Mouse (Mus musculus) frontal cortex, adult (tissue): ENCODE results near the gene Gm14325.
"Not testable (repeated sequence)": the region's sequence is repeated elsewhere in the genome, so short reads cannot be mapped to it uniquely, and the experiment has no call there.

ENCODE experiments used
- ATAC-seq: cut with Nextera tagmentation; 2 replicates; pipeline ENCODE4 v1.9.2; 2017; ENCODE audit warnings: mild to moderate bottlenecking, moderate library complexity, mixed read lengths; ENCODE audit not compliant: low TSS enrichment

Gm14325 gene

GRCm38 (mm10) chr2:177839901-177840663 is at the start of gene Gm14325:
TSS of gene Gm14325 (minus strand) at chr2:177840336.
- ATAC-seq = 0 out of 2 replicates have a peak, but pooled peaks have one; percentile 65

- not testable (repeated sequence) for ATAC-seq
These were observed 47.6 kb upstream of the Gm14325 start for GRCm38 (mm10) chr2:177887743-177888142.

- ATAC-seq = not testable (repeated sequence)
These were observed 22.1 kb upstream of the Gm14325 start for GRCm38 (mm10) chr2:177862254-177862653.

DNA sequence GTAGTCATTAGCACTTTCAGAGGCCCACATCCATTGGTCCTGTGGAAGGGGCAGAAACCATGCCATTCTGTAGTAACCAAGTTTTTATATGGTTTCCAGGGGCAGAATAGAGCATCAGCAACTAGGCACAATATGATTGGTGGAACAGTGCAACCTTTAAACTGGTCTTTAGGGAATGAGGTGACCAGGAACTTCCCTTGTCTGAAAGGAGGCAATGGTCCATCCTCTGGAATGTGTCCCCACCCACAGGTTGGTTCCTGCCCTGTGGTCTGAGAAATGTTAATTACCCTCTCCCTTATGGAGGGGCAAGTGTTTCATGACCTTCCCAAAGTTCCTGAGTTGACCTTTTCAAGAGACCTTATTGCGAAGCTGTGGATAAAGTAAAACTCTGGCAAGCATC is 3.5 kb upstream of the Gm14325 start:
- ATAC-seq = not testable (repeated sequence)

GRCm38 (mm10) chr2:177836756-177837155 is 3.4 kb downstream of the Gm14325 start:
- ATAC-seq = not testable (repeated sequence)

DNA sequence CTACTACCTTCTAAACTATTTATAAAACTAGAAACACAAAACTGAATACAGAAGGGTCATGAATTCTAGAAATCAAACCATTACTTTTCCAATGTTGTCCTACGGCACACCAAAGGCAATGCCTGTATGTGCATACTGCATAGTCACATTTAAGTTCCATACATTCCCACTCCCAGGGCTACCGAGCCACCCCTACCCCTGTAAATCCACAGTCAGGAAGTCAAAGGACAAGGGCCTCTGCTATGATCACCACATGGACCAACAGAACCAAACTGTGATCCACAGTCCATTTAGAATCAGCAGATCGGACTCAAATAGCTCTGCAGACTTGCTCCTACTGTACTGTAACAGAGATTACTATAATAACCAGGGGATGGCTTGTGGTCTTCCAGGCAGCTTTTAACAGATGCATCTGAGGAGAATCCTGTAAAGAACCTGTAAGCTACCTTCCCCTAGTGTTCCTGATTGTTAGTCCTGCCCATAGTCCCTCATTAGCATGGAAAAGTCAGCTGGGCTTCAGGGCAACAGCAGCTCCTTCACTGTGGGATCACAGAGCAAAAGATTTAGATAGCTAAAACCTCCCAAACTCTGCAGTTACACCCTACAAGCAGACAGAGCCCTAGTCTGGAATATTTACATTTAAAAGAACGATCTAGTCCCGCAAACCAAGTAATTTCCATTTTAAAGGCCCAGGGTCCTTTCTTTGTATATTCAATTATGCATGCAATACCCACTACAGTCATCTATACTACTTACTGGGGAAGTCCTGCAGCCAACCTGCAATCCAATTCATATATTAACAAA is 4.2 kb downstream of the Gm14325 start:
- ATAC-seq = not testable (repeated sequence)

GRCm38 (mm10) chr2:177821952-177822351 is 18.2 kb downstream of the Gm14325 start:
- not testable (repeated sequence) for ATAC-seq

GRCm38 (mm10) chr2:177806170-177806569 is 34.0 kb downstream of the Gm14325 start:
- not testable (repeated sequence) for ATAC-seq

GRCm38 (mm10) chr2:177787351-177787750 is 52.8 kb downstream of the Gm14325 start:
- not testable (repeated sequence) for ATAC-seq
